Mouse (Mus musculus): ENCODE measurements around the gene Igf2r.

Igf2r gene

DNA sequence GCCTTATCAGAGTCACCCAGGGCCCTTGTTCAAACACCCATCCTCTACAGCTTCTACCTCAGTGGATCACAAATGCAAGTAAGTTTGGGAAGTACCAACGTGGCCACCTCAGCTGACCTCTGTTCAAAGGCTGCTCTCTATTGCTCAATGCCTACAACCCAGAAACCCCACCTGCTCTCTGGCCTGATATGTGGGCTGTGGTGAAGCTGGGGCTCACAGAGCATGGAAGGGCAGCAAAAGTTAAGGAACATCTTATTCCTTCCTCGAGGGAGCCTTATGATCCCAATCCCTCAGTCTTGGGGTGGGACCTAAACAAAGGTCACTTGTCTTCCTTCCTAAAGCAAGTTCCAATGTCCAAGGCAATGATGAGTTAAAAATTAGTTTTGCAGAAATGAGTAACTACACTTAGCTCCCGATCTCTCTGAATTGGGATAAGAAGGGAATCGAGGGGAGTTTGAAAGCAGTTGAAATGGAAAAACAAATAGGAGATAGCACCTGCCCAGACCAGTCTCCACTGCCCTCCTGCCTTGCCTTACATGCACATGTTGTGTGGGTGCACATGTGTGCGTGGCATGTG is 98.3 kb downstream of the Igf2r start:
- no peak for DNase-seq (ENCODE audit: low spot score)

DNA sequence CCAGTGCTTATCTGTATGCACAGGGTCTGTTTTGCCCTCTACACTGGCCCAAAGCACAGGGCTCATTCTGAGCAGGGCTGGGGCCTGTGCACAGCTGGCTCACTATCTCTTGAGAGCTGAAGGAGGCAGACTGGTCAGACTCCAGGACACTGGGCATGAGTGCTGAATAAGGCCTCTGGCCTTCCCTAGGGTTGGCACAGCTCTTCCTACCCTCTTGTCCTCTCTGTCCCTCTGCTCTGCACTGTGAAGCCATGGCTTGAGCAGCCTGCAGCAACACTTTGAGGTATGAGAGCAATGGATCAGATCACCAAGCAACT is 100.1 kb downstream of the Igf2r start:
- DNase-seq (ENCODE audit: low spot score), result no peak

DNA sequence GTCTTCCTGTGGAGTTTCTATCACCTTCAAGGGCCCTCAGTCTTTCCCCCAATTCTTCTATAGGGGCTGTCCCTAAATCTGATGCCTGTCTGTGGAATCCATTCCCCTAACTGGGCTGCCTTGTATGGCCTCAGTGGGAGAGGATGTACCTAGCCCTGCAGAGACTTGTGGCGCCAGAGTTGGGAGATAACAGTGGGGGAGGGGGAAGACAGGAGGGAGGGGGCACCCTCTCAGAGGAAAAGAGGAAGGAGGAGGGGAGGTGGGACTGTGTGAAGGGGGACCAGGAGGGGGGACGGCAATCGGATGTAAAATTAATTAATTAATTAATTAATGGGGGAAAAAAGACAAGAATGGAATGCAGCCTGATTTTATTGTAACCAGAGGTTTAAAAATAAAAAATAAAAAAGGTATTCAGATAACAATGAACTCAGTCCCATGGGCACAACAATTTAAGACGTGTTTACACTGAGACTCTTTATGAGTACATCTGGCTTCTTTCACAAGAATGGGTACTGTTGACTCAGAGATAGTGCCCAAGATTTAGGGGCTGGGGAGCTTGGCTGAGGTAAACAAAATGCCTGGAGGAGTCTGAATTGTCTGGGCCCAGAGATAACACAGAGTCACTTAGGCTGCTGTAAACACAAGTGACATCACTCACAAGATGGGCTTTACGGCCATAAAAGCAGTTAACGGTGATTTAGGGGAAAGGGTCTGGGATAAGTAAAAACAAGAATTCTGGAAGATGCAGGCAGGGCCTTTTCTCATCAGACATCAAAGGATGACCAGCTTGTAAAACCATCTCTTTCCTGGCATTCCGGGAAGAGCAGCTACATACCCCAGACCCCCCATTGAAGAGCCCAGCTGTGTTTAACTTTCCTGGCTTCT is 100.7 kb downstream of the Igf2r start:
- DNase-seq (ENCODE audit: low spot score), result no peak

DNA sequence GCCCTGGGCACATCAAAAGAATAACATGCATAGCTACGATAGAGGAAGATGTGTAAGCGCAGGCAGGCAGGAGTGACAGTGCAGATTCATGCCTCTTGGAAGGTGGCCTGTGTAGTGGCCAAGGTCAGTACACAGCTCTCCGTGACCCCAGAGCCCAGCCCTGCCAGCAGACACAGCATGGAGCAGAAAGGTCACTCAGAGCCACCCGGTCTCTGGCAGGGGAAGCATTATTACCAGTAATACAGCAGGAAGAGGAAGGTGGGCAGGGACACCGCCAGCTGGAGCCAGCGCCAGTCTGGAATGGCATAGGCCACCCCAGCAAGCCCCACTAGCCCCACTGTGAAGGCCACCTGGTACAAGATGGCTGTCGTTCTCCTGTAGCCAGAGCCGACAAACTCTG is 105.3 kb downstream of the Igf2r start:
- no peak for DNase-seq (ENCODE audit: low spot score)

DNA sequence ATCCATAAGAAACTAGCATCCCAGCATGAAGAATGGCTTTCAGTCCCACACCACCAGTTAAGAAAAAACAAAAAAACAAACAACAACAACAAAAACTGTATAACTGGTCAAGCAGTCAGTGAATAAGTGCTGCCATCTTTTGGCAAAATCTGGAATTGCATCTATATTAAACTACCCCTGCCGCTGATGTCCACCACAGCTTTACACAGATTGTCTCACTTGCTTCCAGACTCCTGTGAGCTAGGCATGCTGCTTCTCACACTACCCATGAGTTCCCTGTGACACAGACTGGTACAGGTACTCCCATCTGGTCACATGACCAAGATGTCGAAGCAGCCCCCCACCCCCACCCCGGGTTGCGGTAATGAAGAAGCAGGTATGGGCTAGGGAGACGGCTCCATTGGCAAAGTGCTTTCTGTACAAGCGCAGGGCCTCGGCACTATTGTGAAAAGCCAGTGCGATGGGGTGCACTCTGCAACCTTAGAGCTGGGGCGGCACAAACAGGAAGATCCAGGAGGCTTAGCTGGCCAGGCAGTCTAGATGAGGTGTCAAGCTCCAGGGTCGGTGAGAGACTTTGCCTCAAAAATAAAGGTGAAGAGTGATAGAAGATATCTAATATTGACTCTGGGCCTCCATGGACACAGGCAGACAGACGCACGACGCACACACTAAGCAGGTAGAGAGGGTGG is 108.7 kb downstream of the Igf2r start:
- DNase-seq (ENCODE audit: low spot score), result no peak

DNA sequence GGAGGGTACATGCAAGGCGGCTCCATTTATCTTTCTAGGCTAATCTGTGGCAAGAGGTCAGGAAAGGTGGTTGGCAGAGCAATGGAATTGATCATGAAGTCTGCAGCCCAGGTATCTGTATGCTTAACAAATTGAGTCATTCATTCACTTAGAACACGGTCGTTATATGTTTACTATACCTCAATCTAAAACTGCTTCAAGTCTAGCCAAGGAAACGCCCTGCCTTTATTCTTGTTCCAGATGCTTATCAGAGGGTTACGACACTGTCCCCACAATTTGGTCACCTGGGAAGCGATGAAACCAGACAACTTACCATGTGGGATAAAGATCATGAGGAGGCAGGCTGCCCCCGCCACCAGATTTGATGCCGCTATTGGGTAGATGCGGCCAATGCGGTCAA is 110.2 kb downstream of the Igf2r start:
- DNase-seq (ENCODE audit: low spot score), result no peak

DNA sequence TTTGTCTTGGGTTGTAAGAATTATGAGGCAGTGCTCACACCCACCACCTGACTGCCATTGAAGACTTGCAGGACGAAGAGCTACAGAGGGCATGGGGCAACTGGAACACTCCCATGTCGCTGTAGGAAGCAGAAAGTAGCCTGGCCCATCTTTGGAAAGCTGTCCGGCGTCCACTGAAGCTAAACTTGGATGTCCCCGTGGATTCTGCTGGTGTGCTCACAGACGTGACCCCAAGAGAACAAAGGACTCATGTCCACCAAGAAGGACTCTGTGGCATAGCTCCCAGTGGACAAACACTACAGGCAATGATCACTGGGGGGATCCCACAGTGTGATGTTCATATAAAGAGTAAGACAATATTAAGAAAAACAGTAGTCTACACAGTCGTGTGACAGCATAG is 110.7 kb downstream of the Igf2r start:
- DNase-seq (ENCODE audit: low spot score), result no peak

DNA sequence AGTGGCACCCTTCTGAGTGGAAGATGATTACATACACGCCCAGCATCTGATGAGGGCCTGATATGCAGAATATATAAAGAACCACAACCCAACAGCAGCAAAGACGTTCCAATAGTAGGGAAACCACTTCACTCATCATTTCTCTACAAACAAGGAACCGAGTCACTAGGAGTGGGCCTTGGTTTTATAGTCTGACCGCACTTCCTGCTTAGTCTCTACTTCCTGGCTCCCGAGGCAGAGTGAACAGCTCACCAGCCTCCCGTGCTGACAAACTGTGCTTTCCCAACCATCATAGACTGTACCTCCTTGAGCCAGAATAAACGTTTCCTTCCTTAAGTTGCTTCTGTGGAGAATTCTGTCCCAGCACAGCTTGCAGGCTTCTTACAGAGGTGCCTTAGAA is 113.6 kb downstream of the Igf2r start:
- DNase-seq (ENCODE audit: low spot score), result no peak

DNA sequence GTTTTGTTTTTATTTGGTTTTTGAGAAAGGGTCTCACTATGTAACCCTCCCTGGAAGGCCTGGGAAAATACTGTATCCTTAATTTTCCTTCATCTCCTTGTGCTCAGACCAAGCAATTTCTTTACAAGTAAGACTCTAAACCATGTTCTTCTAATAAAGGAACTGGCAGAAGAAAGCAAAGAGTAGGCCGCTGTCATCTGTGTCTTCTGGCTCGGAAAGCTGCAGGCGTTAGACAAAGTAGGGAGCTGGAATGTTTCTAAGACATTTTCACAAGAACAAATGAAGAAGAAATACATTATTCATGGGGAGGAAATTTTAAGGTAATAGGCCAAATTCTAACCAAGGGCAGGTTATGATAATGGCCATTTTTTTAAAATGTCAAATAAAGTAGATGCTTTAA is 115.4 kb downstream of the Igf2r start:
- no peak for DNase-seq (ENCODE audit: low spot score)

DNA sequence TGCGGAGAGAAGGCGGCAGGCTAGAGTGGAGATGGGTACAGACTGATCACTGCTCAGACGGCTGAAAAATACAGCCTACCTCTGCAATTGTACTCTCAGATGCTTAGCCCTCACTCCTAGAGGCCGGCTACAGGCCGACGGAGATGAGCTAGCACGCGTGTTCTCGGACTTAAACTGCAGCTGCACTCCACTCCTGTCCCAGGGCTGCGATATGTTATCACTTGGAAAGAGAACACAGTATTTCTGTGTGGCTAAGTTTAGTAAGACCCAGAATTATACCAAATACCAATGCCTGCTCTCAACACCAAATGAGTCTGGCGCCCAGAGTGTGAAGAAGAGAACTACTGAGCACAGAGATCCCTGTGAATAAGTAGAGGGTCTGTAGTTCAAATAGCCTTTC is 116.9 kb downstream of the Igf2r start:
- no peak for DNase-seq (ENCODE audit: low spot score)

DNA sequence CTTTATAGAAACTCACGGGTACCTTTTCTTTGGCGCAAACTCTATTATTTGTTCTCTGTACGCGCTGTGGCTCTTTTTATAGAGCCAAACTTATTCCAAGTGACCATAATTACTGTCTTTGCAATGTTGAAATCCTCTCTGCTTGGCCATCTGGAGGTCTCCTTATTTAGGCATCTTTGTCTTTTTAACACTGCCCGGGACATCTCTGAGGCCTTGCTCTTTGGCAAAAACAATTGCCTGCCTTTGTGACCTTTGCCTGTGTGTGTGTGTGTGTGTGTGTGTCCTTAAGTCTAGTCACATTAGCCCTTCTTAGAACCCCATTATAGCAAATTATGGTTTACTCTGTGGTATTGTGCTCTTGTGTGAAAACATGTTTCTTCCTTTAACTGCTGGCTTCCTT is 124.0 kb downstream of the Igf2r start:
- no peak for DNase-seq (ENCODE audit: low spot score)

DNA sequence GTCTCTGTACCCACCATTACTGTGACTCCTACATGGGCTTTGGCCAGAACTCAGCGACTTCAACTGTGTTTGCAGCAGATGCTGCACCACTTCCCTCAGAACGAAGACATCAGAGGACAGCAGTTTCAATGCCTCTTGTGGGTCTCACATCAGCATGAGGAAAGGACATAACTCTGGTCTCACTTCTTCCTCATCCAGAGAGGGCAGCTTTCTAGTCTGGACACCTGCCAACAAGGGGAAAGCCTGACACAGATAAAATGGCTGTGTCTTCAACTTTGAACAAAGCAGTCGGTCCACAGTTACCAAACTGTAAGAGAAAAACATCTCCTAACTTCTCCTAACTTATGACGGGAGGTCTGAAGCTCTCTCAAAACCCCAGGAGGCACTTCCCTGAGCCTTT is 128.4 kb downstream of the Igf2r start:
- no peak for DNase-seq (ENCODE audit: low spot score)

DNA sequence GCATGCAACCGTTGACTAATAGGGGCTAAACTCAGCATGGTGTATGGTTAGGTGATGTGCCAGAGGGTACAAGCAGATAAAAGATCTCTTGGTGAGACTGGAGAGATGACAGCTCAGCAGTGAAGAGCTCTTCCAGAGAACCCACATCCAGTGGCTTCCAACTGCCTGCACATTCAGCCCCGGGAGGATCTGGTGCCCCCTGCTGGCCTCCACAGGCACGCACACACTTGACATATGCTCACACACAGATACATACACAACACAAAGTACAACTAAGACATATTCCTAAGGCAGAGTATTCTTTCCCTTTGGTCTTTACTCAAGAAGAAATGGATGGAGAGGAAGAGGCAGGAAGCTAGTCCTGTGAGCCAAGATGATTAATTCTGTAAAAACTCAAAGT is 129.9 kb downstream of the Igf2r start:
- no peak for DNase-seq (ENCODE audit: low spot score)

DNA sequence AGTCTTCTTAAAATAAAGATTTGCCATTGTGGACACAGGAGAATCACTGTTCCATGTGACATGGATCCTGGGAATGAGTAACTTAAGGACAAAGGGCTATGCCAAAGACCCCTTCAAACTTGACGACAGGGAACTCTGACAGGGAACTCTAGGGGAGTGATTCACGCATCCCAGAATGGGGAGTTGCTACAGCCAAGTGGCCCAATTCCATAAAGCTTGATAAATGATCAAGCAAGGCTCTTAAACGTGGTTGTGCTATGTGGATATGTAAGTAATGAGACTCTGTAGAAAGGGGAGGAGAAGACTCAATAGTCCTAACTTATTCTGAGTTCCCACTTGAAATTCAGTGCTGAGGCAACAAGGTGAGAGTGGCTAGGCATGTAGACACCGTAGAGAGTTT is 134.7 kb downstream of the Igf2r start:
- DNase-seq (ENCODE audit: low spot score), result no peak

All from ovary, postnatal 10 days (tissue).